In genomic region chrX:157307411-157307810, GRCm38 (mm10) we compare ENCODE assay signal across 8 mouse cellular contexts.
A peak's percentile ranks its signal among the peaks of the same experiment; 100 is the strongest.
DNase-seq lines count a peak whose midpoint lies in the region; ATAC-seq and TF ChIP-seq lines count a peak whose summit lies in the region.

No protein-coding gene starts in this region.

- peak; percentile 5 to 11 for DNase-seq in heart, postnatal 10 days
- DNase-seq in heart, postnatal 4 days = no peak
- peak; percentile 87 for DNase-seq in cerebellum, adult 9-10 months
- DNase-seq in right cerebral cortex, postnatal 4 days = no peak
- DNase-seq in heart, adult 9 months (ENCODE audit: low spot score in 2 of 2) = no peak

- intact Hi-C loops in heart, postnatal 10 days (cut with DNase I) = loop anchor here (1.0 to 5.0 kb wide), 2 partner anchors 394 to 1665 kb away; no protein-coding TSS in a partner anchor

- H3K9ac ChIP-seq in hindbrain, embryonic 15.5 days = no peak overlapping the region
- no peak overlapping the region for H3K9ac ChIP-seq in neural tube, embryonic 13.5 days

- 10% methylated on average over 3 of the region's 3 CpGs for WGBS in hindbrain, embryonic 15.5 days
- 10% methylated on average over 3 of the region's 3 CpGs for WGBS in neural tube, embryonic 13.5 days

- peak overlapping the region; percentile 67 for H3K27ac ChIP-seq in hindbrain, embryonic 15.5 days (replicated peaks)
- H3K27ac ChIP-seq in neural tube, embryonic 13.5 days (replicated peaks) = peak overlapping the region; percentile 38; the same call in 1 of the 2 replicates

- no peaks in the 10 kb centered on the region for H3K4me1 ChIP-seq in E14TG2a.4 (replicated peaks; ENCODE audit: low read depth, low read length)
- peaks cover 7% of the 10 kb centered on the region; the same call in 1 of the 2 replicates for H3K4me1 ChIP-seq in hindbrain, embryonic 15.5 days (replicated peaks)
- H3K4me1 ChIP-seq in neural tube, embryonic 13.5 days (replicated peaks) = peaks cover 15% of the 10 kb centered on the region

- ATAC-seq in hindbrain, embryonic 15.5 days (ENCODE audit: low FRiP score, low read depth) = peak; percentile 59
- 0 out of 2 replicates have a peak, but pooled peaks have one; percentile 42 for ATAC-seq in neural tube, embryonic 13.5 days (ENCODE audit: low read depth)

- TF ChIP-seq CTCF in E14TG2a.4 (conservative IDR thresholded peaks at IDR 0.05; ENCODE audit: low read length) = peak; percentile 27

- H3K36me3 ChIP-seq in E14TG2a.4 (ENCODE audit: insufficient read depth, low read length) = no peaks in the 10 kb centered on the region
- no peaks in the 10 kb centered on the region for H3K36me3 ChIP-seq in hindbrain, embryonic 15.5 days
- H3K36me3 ChIP-seq in neural tube, embryonic 13.5 days = no peaks in the 10 kb centered on the region

- no peaks in the 10 kb centered on the region for H3K9me3 ChIP-seq in E14TG2a.4 (ENCODE audit: low read length)
- no peaks in the 10 kb centered on the region for H3K9me3 ChIP-seq in hindbrain, embryonic 15.5 days
- H3K9me3 ChIP-seq in neural tube, embryonic 13.5 days = no peaks in the 10 kb centered on the region

- H3K27me3 ChIP-seq in E14TG2a.4 (ENCODE audit: insufficient read depth, low read length) = no peaks in the 10 kb centered on the region; the same call in 1 of the 2 replicates
- H3K27me3 ChIP-seq in hindbrain, embryonic 15.5 days = no peaks in the 10 kb centered on the region
- no peaks in the 10 kb centered on the region for H3K27me3 ChIP-seq in neural tube, embryonic 13.5 days

- no peak overlapping the region for H3K4me2 ChIP-seq in hindbrain, embryonic 15.5 days
- H3K4me2 ChIP-seq in neural tube, embryonic 13.5 days = no peak overlapping the region

- no peak overlapping the region for H3K4me3 ChIP-seq in E14TG2a.4 (replicated peaks; ENCODE audit: low read length)
- H3K4me3 ChIP-seq in hindbrain, embryonic 15.5 days = no peak overlapping the region
- H3K4me3 ChIP-seq in neural tube, embryonic 13.5 days = no peak overlapping the region

Comparison
In these comparisons a context has a peak if more than half of its experiments do, and no peak if none do; other contexts are left out.
1. DNase-seq: peak in heart, postnatal 10 days (2 of 2) and cerebellum, adult 9-10 months (single experiment); none in heart, postnatal 4 days (single experiment), right cerebral cortex, postnatal 4 days (single experiment) and heart, adult 9 months (0 of 2).